Mouse (Mus musculus): ENCODE measurements around the gene Ccdc88c. TPM values are rescaled to one million over a fixed set of nuclear protein-coding genes. Genes with fewer than 3 reads are reported as not detected.

Gene Ccdc88c
- 112 TPM for polyA plus RNA-seq (2015; fragmentation: Illumina TruSeq; extraction: RNeasy Lipid Tissue Mini Kit (QIAGEN cat#74804); ENCODE audit: insufficient read depth, low replicate concordance)

GRCm38 (mm10) chr12:101028954-101029731 lies at the start of gene Ccdc88c:
TSS of gene Ccdc88c (minus strand) at chr12:101029056.

GRCm38 (mm10) chr12:100907598-100908297 lies 121.1 kb downstream of the Ccdc88c start, which contains the start of gene Gpr68:
TSS of gene Gpr68 (minus strand) at chr12:100908198.

Other genes with a start within 250 kb of the Ccdc88c start
- gene Dglucy, start 250.0 kb downstream of the Ccdc88c start, polyA plus RNA-seq (2015; fragmentation: Illumina TruSeq; extraction: RNeasy Lipid Tissue Mini Kit (QIAGEN cat#74804); ENCODE audit: insufficient read depth, low replicate concordance), result 15.1 TPM
- 7.0 TPM for gene Gpr68, start 120.9 kb downstream of the Ccdc88c start, polyA plus RNA-seq (2015; fragmentation: Illumina TruSeq; extraction: RNeasy Lipid Tissue Mini Kit (QIAGEN cat#74804); ENCODE audit: insufficient read depth, low replicate concordance)
- gene Ppp4r3a, start 54.6 kb upstream of the Ccdc88c start, polyA plus RNA-seq (2015; fragmentation: Illumina TruSeq; extraction: RNeasy Lipid Tissue Mini Kit (QIAGEN cat#74804); ENCODE audit: insufficient read depth, low replicate concordance), result 122 TPM

All from spleen, adult 10 weeks (tissue).